Mouse (Mus musculus): ENCODE data around the gene Pitpna.

- TF ChIP-seq RAD21 (IDR thresholded peaks at IDR 0.05; ENCODE audit: low read depth, low read length) (no peak), POLR2A (IDR thresholded peaks at IDR 0.05; ENCODE audit: control insufficient read depth in 1 of 2, insufficient read depth in 1 of 2, low read depth in 1 of 2, low read length in 2 of 2, poor library complexity in 1 of 2) (no peak), CTCF (IDR thresholded peaks at IDR 0.05 in 2 of 3, conservative IDR thresholded peaks at IDR 0.05 in 1 of 3; ENCODE audit: control insufficient read depth in 1 of 3, insufficient read depth in 1 of 3, low read depth in 2 of 3, low read length in 3 of 3, poor library complexity in 1 of 3, severe bottlenecking in 1 of 3) (no peak), TAL1 (IDR thresholded peaks at IDR 0.05; ENCODE audit: low read length) (no peak), MEF2A (IDR thresholded peaks at IDR 0.05; ENCODE audit: extremely low read depth, insufficient replicate concordance, low read depth, low read length, poor library complexity, severe bottlenecking) (no peak), MAX (IDR thresholded peaks at IDR 0.05; ENCODE audit: low read length) (no peak), ETS1 (IDR thresholded peaks at IDR 0.05; ENCODE audit: low read depth, low read length) (no peak), GABPA (IDR thresholded peaks at IDR 0.05; ENCODE audit: low read depth, low read length) (no peak), GATA1 (IDR thresholded peaks at IDR 0.05; ENCODE audit: low read depth, low read length) (no peak), HCFC1 (IDR thresholded peaks at IDR 0.05; ENCODE audit: low read depth, low read length) (no peak)
Observed at GRCm38 (mm10) chr11:75559870-75560504, 27.9 kb upstream of the Pitpna start.

Measured in MEL (cell line).